Mouse (Mus musculus): ENCODE data around the gene Cpa4. TPM values are rescaled to one million over a fixed set of nuclear protein-coding genes. Genes with fewer than 3 reads are reported as not detected.

The Cpa4 gene
- polyA plus RNA-seq, 1 experiment from 2014 or later, result 1.3 TPM

DNA sequence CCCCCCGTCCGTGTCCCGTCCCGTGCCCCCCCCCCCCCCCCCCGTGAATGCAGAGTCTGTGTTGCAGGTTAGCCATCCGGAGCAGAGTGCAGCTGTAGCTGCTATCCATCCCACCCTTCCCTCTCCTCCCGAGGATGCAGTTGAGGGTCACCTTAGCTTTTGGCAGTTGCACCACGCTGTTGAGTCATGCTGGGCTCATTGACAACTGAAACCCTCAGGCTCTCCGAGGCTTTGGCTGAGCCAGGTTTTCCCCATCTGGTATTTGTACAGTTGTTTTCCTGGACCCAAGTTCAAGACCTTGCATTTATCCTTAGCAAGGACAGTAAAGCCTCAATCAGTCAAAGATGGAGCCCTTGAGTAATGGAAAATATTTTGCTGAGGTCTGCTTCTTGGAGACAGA lies 12.1 kb upstream of the Cpa4 start:
- Histone ChIP-seq H3K36me3 (ENCODE audit: control insufficient read depth, insufficient read depth) (no peaks in the 10 kb centered on the region), H3K4me2 (ENCODE audit: low read depth, low read length) (no peak overlapping the region), H3K4me3 (ENCODE audit: low read length) (no peak overlapping the region), H3K27me3 (ENCODE audit: control insufficient read depth, insufficient read depth, low read length) (no peaks in the 10 kb centered on the region), H3K27ac (ENCODE audit: low read length) (0 out of 2 replicates have a peak overlapping the region, but pooled peaks have one; percentile 18), H3K9me3 (replicated peaks; ENCODE audit: control insufficient read depth, low read length) (no peaks in the 10 kb centered on the region), H3K9ac (ENCODE audit: low read length) (no peak overlapping the region), H3K4me1 (ENCODE audit: control insufficient read depth, insufficient read depth, low read length) (peaks cover 14% of the 10 kb centered on the region)
- ATAC-seq (replicated peaks; ENCODE audit: extremely low read depth, insufficient read depth, low FRiP score), result 0 out of 2 replicates have a peak, but pooled peaks have one; percentile 30
- 8% methylated on average over 6 of the region's 9 CpGs for WGBS

DNA sequence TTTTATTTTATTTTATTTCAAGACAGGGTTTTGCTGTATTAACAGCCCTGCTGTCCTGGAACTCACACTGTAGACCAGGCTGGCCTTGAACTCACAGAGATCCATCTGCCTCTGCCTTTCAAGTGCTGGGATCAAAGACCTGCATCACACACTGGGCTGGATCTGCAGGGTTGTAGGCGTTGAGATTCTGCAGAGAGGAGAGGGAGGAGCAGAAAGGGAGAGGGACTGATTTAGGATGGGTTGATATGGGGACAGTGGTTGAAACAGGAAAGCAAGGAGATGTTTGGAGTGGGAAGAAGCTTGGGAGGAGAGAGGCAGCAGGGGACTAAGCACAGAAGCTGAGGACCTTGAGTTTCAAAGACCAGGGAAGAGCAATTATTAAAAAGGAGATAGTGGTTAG lies 8.4 kb upstream of the Cpa4 start:
- WGBS, result 59% methylated on average over 1 of the region's 1 CpGs
- H3K9ac ChIP-seq (ENCODE audit: low read length), result no peak overlapping the region

DNA sequence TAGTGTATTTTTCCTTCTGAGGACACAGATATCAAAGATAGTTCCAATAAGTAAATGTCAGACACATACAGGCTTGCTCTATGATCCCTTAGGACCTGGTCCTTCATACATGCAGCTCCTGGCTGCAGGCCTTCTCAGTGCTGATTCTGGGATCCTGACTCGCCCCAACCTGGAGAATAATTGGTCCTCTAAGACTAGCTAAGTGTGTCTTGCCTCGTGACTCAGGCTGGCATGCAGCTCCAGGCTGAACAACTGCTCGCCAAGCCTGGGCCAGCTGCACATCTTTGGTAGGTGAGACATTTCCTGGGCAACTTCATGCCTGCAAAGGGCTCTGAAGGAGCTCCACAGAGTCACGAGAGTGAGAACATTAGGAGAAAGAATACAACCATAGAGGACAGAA lies 6.0 kb upstream of the Cpa4 start:
- no peak overlapping the region for H3K27ac ChIP-seq (ENCODE audit: low read length)
- H3K9ac ChIP-seq (ENCODE audit: low read length), result no peak overlapping the region
- no peak overlapping the region for H3K4me2 ChIP-seq (ENCODE audit: low read depth, low read length)
- WGBS, result 67% methylated on average over 4 of the region's 4 CpGs
- no peaks in the 10 kb centered on the region for H3K36me3 ChIP-seq (ENCODE audit: control insufficient read depth, insufficient read depth)
- H3K9me3 ChIP-seq (replicated peaks; ENCODE audit: control insufficient read depth, low read length), result no peaks in the 10 kb centered on the region
- H3K4me1 ChIP-seq (ENCODE audit: control insufficient read depth, insufficient read depth, low read length), result 0 out of 2 replicates have a peak, but pooled peaks cover 7% of the 10 kb centered on the region
- H3K4me3 ChIP-seq (ENCODE audit: low read length), result no peak overlapping the region
- ATAC-seq (replicated peaks; ENCODE audit: extremely low read depth, insufficient read depth, low FRiP score), result no peak
- no peaks in the 10 kb centered on the region for H3K27me3 ChIP-seq (ENCODE audit: control insufficient read depth, insufficient read depth, low read length)

More for the DNA sequence above, 8.4 kb upstream of the Cpa4 start:
- Histone ChIP-seq H3K4me3 (ENCODE audit: low read length) (no peak overlapping the region), H3K4me2 (ENCODE audit: low read depth, low read length) (no peak overlapping the region), H3K36me3 (ENCODE audit: control insufficient read depth, insufficient read depth) (no peaks in the 10 kb centered on the region), H3K27ac (ENCODE audit: low read length) (no peak overlapping the region), H3K27me3 (ENCODE audit: control insufficient read depth, insufficient read depth, low read length) (no peaks in the 10 kb centered on the region), H3K9me3 (replicated peaks; ENCODE audit: control insufficient read depth, low read length) (no peaks in the 10 kb centered on the region), H3K4me1 (ENCODE audit: control insufficient read depth, insufficient read depth, low read length) (peaks cover 15% of the 10 kb centered on the region)
- ATAC-seq (replicated peaks; ENCODE audit: extremely low read depth, insufficient read depth, low FRiP score), result no peak

DNA sequence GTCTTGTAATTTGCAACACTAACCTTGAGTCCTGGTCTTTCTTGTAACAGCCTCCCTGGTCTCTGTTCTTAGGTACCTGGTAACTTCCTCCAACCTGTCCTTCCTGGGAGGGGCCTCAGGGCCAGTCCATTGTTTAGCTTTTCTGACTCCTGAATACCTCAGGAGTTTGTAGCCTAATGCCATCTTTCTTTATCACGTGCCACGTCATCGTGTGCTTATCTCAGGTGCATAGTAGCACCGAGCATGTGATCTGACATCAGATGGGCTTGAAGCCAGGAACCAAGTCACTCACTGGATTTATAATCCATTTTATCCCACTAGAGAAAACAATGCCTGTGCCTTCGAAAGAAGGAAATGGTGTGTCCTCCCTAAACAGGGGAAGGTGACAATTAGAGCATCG lies 4.6 kb upstream of the Cpa4 start:
- Histone ChIP-seq H3K4me2 (ENCODE audit: low read depth, low read length) (no peak overlapping the region), H3K9me3 (replicated peaks; ENCODE audit: control insufficient read depth, low read length) (no peaks in the 10 kb centered on the region), H3K27ac (ENCODE audit: low read length) (no peak overlapping the region), H3K4me1 (ENCODE audit: control insufficient read depth, insufficient read depth, low read length) (peaks cover 12% of the 10 kb centered on the region; the same call in 1 of the 2 replicates), H3K9ac (ENCODE audit: low read length) (no peak overlapping the region), H3K4me3 (ENCODE audit: low read length) (no peak overlapping the region), H3K27me3 (ENCODE audit: control insufficient read depth, insufficient read depth, low read length) (no peaks in the 10 kb centered on the region), H3K36me3 (ENCODE audit: control insufficient read depth, insufficient read depth) (no peaks in the 10 kb centered on the region)
- no peak for ATAC-seq (replicated peaks; ENCODE audit: extremely low read depth, insufficient read depth, low FRiP score)
- 55% methylated on average over 6 of the region's 6 CpGs for WGBS

DNA sequence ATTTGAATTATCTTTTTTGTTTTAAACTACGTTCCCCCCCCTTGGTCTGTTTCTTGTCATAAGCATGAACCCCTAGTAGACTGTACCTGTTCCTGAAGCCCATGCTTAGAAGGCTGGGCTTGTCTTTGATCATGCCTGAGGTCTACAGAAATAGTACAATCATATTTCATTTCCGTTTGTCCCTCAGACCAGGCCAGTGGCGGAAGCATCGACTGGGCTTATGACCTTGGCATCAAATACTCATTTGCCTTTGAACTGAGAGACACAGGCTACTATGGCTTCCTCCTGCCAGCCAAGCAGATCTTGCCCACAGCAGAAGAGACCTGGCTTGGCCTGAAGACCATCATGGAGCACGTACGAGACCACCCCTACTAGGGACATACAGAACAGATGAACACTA lies 4.1 kb upstream of the Cpa4 start:
- 84% methylated on average over 6 of the region's 6 CpGs for WGBS
- H3K4me2 ChIP-seq (ENCODE audit: low read depth, low read length), result no peak overlapping the region
- H3K9me3 ChIP-seq (replicated peaks; ENCODE audit: control insufficient read depth, low read length), result no peaks in the 10 kb centered on the region
- no peak overlapping the region for H3K4me3 ChIP-seq (ENCODE audit: low read length)
- no peaks in the 10 kb centered on the region for H3K27me3 ChIP-seq (ENCODE audit: control insufficient read depth, insufficient read depth, low read length)
- peaks cover 12% of the 10 kb centered on the region; the same call in 1 of the 2 replicates for H3K4me1 ChIP-seq (ENCODE audit: control insufficient read depth, insufficient read depth, low read length)
- H3K36me3 ChIP-seq (ENCODE audit: control insufficient read depth, insufficient read depth), result no peaks in the 10 kb centered on the region
- no peak for ATAC-seq (replicated peaks; ENCODE audit: extremely low read depth, insufficient read depth, low FRiP score)
- no peak overlapping the region for H3K9ac ChIP-seq (ENCODE audit: low read length)
- H3K27ac ChIP-seq (ENCODE audit: low read length), result no peak overlapping the region

DNA sequence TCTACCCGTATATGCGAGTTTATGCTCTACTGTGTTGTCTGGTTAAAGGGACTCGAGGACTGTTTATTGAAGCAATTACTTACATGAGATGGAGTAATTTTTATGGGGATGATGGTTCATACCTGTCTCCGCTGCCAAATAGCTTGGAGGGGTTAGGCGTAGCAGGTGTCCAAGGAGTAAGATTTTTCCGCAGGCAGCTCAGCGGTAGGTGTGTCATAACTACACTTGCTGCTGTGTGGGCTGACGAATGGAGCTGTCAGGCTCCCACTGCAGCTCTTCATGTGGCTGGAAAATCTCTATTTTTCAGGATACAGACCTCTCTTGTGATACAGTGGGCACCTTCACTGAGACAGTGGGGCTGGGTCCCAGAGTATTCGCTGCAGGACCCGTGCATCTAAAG lies 1.2 kb downstream of the Cpa4 start:
- Histone ChIP-seq H3K9ac (ENCODE audit: low read length) (no peak overlapping the region), H3K4me1 (ENCODE audit: control insufficient read depth, insufficient read depth, low read length) (peaks cover 26% of the 10 kb centered on the region), H3K27ac (ENCODE audit: low read length) (no peak overlapping the region), H3K27me3 (ENCODE audit: control insufficient read depth, insufficient read depth, low read length) (no peaks in the 10 kb centered on the region), H3K4me2 (ENCODE audit: low read depth, low read length) (no peak overlapping the region), H3K9me3 (replicated peaks; ENCODE audit: control insufficient read depth, low read length) (no peaks in the 10 kb centered on the region), H3K4me3 (ENCODE audit: low read length) (no peak overlapping the region), H3K36me3 (ENCODE audit: control insufficient read depth, insufficient read depth) (no peaks in the 10 kb centered on the region)
- ATAC-seq (replicated peaks; ENCODE audit: extremely low read depth, insufficient read depth, low FRiP score), result no peak
- 83% methylated on average over 10 of the region's 10 CpGs for WGBS

DNA sequence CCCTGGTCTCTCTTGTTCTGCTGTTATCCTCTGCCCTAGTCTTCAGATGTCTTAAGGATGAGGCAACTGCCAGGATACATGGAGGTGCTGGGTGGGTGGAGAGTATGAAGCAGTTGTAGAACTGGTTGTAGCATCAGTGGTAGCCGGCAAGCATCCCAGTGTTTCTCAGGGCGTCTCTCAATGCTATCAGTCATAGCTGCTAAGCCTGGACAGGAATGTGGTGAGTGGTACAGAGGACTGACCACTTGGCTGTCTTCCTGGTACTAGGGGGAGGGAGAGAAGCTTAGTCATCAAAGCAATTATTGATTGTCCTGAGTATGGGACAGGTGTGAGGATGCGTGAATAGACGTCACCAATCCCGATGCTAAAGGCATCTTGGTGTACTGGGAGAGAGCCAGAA lies 1.8 kb downstream of the Cpa4 start:
- no peak overlapping the region for H3K27ac ChIP-seq (ENCODE audit: low read length)
- ATAC-seq (replicated peaks; ENCODE audit: extremely low read depth, insufficient read depth, low FRiP score), result no peak; the same call in 1 of the 2 replicates
- H3K9ac ChIP-seq (ENCODE audit: low read length), result no peak overlapping the region
- H3K4me2 ChIP-seq (ENCODE audit: low read depth, low read length), result no peak overlapping the region
- no peaks in the 10 kb centered on the region for H3K27me3 ChIP-seq (ENCODE audit: control insufficient read depth, insufficient read depth, low read length)
- H3K9me3 ChIP-seq (replicated peaks; ENCODE audit: control insufficient read depth, low read length), result no peaks in the 10 kb centered on the region
- no peak overlapping the region for H3K4me3 ChIP-seq (ENCODE audit: low read length)
- H3K4me1 ChIP-seq (ENCODE audit: control insufficient read depth, insufficient read depth, low read length), result peaks cover 27% of the 10 kb centered on the region
- H3K36me3 ChIP-seq (ENCODE audit: control insufficient read depth, insufficient read depth), result no peaks in the 10 kb centered on the region
- 47% methylated on average over 5 of the region's 5 CpGs for WGBS

DNA sequence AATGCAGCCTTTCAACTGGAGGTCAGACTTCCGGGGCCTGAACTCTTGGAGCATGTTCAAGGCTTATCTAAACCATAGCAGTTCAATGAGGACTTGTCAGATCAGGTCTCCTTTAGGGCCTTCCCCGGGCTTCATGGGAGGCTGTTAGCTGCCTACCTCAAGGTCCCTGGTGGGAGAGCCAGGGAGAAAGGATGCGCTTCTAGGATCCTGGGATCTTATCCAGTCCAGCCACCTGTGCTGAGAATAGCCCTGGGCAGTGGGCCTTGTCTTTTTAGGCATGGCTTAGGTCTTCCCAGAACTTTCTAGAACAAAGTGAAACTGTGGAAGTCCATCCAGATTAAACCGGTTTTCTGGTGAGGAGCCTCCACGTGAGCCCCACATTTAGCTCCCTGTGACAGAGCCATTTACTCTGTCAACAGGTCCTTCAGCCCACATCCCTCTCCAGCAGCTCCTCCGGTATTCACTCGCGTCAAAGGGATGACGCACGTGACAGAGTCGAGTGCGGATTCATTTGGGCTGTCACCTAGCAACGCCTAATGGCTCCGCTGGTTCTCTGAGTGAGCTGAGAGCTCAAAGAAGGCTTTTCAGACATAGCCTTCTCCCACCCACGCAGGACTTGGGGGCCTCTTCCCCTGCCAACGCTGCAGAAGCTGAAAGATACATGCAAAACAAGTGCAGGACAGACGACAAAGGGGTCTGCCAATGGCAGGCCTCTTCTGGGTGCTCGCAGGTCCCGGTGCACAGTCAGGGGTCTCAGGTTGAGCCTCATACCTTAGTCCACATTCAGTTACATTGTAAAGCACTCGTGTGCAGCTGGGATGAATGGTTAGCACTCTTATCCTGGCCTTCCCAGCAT lies 4.5 kb downstream of the Cpa4 start:
- no peaks in the 10 kb centered on the region for H3K9me3 ChIP-seq (replicated peaks; ENCODE audit: control insufficient read depth, low read length)
- peaks cover 27% of the 10 kb centered on the region for H3K4me1 ChIP-seq (ENCODE audit: control insufficient read depth, insufficient read depth, low read length)
- peak; percentile 90 for ATAC-seq (replicated peaks; ENCODE audit: extremely low read depth, insufficient read depth, low FRiP score)
- H3K9ac ChIP-seq (ENCODE audit: low read length), result peak overlapping the region; percentile 39; the same call in 1 of the 2 replicates
- WGBS, result 32% methylated on average over 20 of the region's 20 CpGs
- H3K4me2 ChIP-seq (ENCODE audit: low read depth, low read length), result peak overlapping the region; percentile 27
- no peak overlapping the region for H3K4me3 ChIP-seq (ENCODE audit: low read length)
- H3K27ac ChIP-seq (ENCODE audit: low read length), result peak overlapping the region; percentile 91
- no peaks in the 10 kb centered on the region for H3K36me3 ChIP-seq (ENCODE audit: control insufficient read depth, insufficient read depth)
- no peaks in the 10 kb centered on the region for H3K27me3 ChIP-seq (ENCODE audit: control insufficient read depth, insufficient read depth, low read length)

DNA sequence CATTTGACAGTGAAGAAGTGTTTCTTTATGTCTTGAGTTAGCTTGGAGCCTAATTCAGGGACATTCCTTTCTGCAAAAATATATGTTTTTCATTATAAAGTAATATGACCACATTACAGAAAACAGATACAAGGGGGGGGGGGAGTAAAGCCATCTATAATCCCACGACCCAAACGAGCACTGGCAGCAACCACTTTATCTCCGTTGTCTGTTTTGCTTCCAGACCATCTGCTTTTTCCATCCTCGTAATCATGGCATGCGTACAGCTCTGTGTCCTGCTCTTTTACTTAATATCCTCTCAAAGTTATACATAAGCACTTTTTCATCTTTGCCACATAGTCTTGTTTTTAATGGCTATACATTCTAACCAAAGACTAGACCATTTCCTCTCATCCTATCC lies 5.2 kb downstream of the Cpa4 start:
- H3K36me3 ChIP-seq (ENCODE audit: control insufficient read depth, insufficient read depth), result no peaks in the 10 kb centered on the region
- WGBS, result 70% methylated on average over 5 of the region's 5 CpGs
- H3K4me1 ChIP-seq (ENCODE audit: control insufficient read depth, insufficient read depth, low read length), result peaks cover 24% of the 10 kb centered on the region
- H3K9me3 ChIP-seq (replicated peaks; ENCODE audit: control insufficient read depth, low read length), result no peaks in the 10 kb centered on the region
- H3K27me3 ChIP-seq (ENCODE audit: control insufficient read depth, insufficient read depth, low read length), result no peaks in the 10 kb centered on the region
- ATAC-seq (replicated peaks; ENCODE audit: extremely low read depth, insufficient read depth, low FRiP score), result no peak
- no peak overlapping the region for H3K4me2 ChIP-seq (ENCODE audit: low read depth, low read length)
- no peak overlapping the region for H3K4me3 ChIP-seq (ENCODE audit: low read length)
- no peak overlapping the region for H3K9ac ChIP-seq (ENCODE audit: low read length)
- peak overlapping the region; percentile 77 for H3K27ac ChIP-seq (ENCODE audit: low read length)

Measured in heart, embryonic 16.5 days (tissue).